In genomic region chr9:91368150-91368549, GRCm38 (mm10) we compare ENCODE assay signal across 14 mouse cellular contexts. TPM values are rescaled to one million over a fixed set of nuclear protein-coding genes. Genes with fewer than 3 reads are reported as not detected.
DNase-seq lines count a peak whose midpoint lies in the region; ATAC-seq lines count a peak whose summit lies in the region.
"Had no signal": no experiment of that assay in that cellular context is flagged by ENCODE, and none has a peak within 500 bp of the region (broad histone marks: within the 10 kb centered on the region; RNA-seq: fewer than 3 reads in every experiment).

No protein-coding gene starts in this region.

- H3K4me1 ChIP-seq in hindbrain, embryonic 12.5 days = no peaks in the 10 kb centered on the region
- H3K4me1 ChIP-seq in midbrain, embryonic 15.5 days = peaks cover 7% of the 10 kb centered on the region; the same call in 1 of the 2 replicates

- peak overlapping the region; percentile 59 for H3K9ac ChIP-seq in hindbrain, embryonic 12.5 days
- H3K9ac ChIP-seq in midbrain, embryonic 15.5 days = no peak overlapping the region
- H3K9ac ChIP-seq: heart, embryonic 13.5 days; limb, embryonic 15.5 days had no signal

- H3K9me3 ChIP-seq in hindbrain, embryonic 12.5 days (replicated peaks) = no peaks in the 10 kb centered on the region
- no peaks in the 10 kb centered on the region for H3K9me3 ChIP-seq in midbrain, embryonic 15.5 days
- H3K9me3 ChIP-seq: heart, embryonic 13.5 days; limb, embryonic 15.5 days had no signal

- ATAC-seq in hindbrain, embryonic 12.5 days (ENCODE audit: low FRiP score) = no peak
- no peak for ATAC-seq in midbrain, embryonic 15.5 days (replicated peaks)
- ATAC-seq in granulocyte monocyte progenitor cell, adult 5-6 weeks (replicated peaks; ENCODE audit: poor library complexity, severe bottlenecking) = no peak
- ATAC-seq: lung, postnatal 0 days had no signal

- H3K27ac ChIP-seq in hindbrain, embryonic 12.5 days = peak overlapping the region; percentile 90
- H3K27ac ChIP-seq in midbrain, embryonic 15.5 days = peak overlapping the region; percentile 72
- H3K27ac ChIP-seq: heart, embryonic 13.5 days; limb, embryonic 15.5 days had no signal

- H3K4me2 ChIP-seq in hindbrain, embryonic 12.5 days (replicated peaks) = peak overlapping the region; percentile 46
- H3K4me2 ChIP-seq in midbrain, embryonic 15.5 days = peak overlapping the region; percentile 37
- H3K4me2 ChIP-seq: heart, embryonic 13.5 days; limb, embryonic 15.5 days had no signal

- peak; percentile 51 for DNase-seq in cerebellum, adult 8-10 months
- DNase-seq in cerebellum, postnatal 36 days = peak; percentile 37 to 62
- DNase-seq in kidney, adult 9 months = no peak
- DNase-seq in layer of hippocampus, adult 18-20 months (ENCODE audit: low spot score in 2 of 2) = no peak
- no peak for DNase-seq in thymus, postnatal 4 days
- DNase-seq: kidney, adult 11 months had no signal

- peak overlapping the region; percentile 31; the same call in 1 of the 2 replicates for H3K4me3 ChIP-seq in hindbrain, embryonic 12.5 days
- H3K4me3 ChIP-seq in midbrain, embryonic 15.5 days = peak overlapping the region; percentile 22; the same call in 1 of the 2 replicates
- H3K4me3 ChIP-seq: heart, embryonic 13.5 days; limb, embryonic 15.5 days; myocyte had no signal

- H3K36me3 ChIP-seq in hindbrain, embryonic 12.5 days = no peaks in the 10 kb centered on the region
- H3K36me3 ChIP-seq in midbrain, embryonic 15.5 days (replicated peaks) = no peaks in the 10 kb centered on the region
- H3K36me3 ChIP-seq: heart, embryonic 13.5 days; limb, embryonic 15.5 days had no signal

- 1% methylated on average over 3 of the region's 3 CpGs for WGBS in hindbrain, embryonic 12.5 days
- 12% methylated on average over 3 of the region's 3 CpGs for WGBS in midbrain, embryonic 15.5 days

- H3K27me3 ChIP-seq in hindbrain, embryonic 12.5 days = peaks cover 77% of the 10 kb centered on the region
- H3K27me3 ChIP-seq in midbrain, embryonic 15.5 days (replicated peaks) = peaks cover 53% of the 10 kb centered on the region

RNA-seq across cellular contexts. Expression of gene Zic1, which starts 2.5 kb away (rescaled TPM):
- polyA plus RNA-seq in hindbrain, embryonic 12.5 days (2016; fragmentation: Nextera tagmentation; extraction: Ambion mirVana) = 17.0 and 17.9 TPM in 2 replicates
- 10.0 and 11.6 TPM in 2 replicates for polyA plus RNA-seq in midbrain, embryonic 15.5 days (2015; fragmentation: Nextera tagmentation; extraction: Ambion mirVana)
- not detected in 2 replicates for total RNA-seq in granulocyte monocyte progenitor cell, adult 5-6 weeks (2014; fragmentation: Nextera tagmentation)
- total RNA-seq in granulocyte monocyte progenitor cell, adult 5-6 weeks (2017) = not detected in 2 replicates
- 10 to 100 TPM; 10.1 to 10.3 TPM for total RNA-seq in layer of hippocampus, adult 18-20 months (2021)
- polyA plus RNA-seq: heart, embryonic 13.5 days; lung, postnatal 0 days; stomach, embryonic 16.5 days had no signal

RNA-seq across cellular contexts. Expression of gene Zic4, which starts 5.9 kb away (rescaled TPM):
- polyA plus RNA-seq in hindbrain, embryonic 12.5 days (2016; fragmentation: Nextera tagmentation; extraction: Ambion mirVana) = 54.0 and 55.0 TPM in 2 replicates
- 53.1 and 59.1 TPM in 2 replicates for polyA plus RNA-seq in midbrain, embryonic 15.5 days (2015; fragmentation: Nextera tagmentation; extraction: Ambion mirVana)
- total RNA-seq in granulocyte monocyte progenitor cell, adult 5-6 weeks (2014; fragmentation: Nextera tagmentation) = not detected in 2 replicates
- not detected in 2 replicates for total RNA-seq in granulocyte monocyte progenitor cell, adult 5-6 weeks (2017)
- total RNA-seq in layer of hippocampus, adult 18-20 months (2021) = 1 to 10 TPM; 1.4 to 4.1 TPM
- polyA plus RNA-seq: heart, embryonic 13.5 days; lung, postnatal 0 days; stomach, embryonic 16.5 days had no signal

Comparison
In these comparisons a context has a peak if more than half of its experiments do, and no peak if none do; other contexts are left out.
1. DNase-seq: peak in cerebellum, adult 8-10 months (single experiment) and cerebellum, postnatal 36 days (2 of 2); none in kidney, adult 9 months (single experiment), layer of hippocampus, adult 18-20 months (0 of 2) and thymus, postnatal 4 days (single experiment).
2. RNA of gene Zic1, which starts 2.5 kb away (total RNA-seq): 10.1 to 10.3 TPM in layer of hippocampus, adult 18-20 months; not detected in granulocyte monocyte progenitor cell, adult 5-6 weeks; every median in the first group is over 10 times any median in the second.